Mouse (Mus musculus): ENCODE data around the gene Prox1.

DNA sequence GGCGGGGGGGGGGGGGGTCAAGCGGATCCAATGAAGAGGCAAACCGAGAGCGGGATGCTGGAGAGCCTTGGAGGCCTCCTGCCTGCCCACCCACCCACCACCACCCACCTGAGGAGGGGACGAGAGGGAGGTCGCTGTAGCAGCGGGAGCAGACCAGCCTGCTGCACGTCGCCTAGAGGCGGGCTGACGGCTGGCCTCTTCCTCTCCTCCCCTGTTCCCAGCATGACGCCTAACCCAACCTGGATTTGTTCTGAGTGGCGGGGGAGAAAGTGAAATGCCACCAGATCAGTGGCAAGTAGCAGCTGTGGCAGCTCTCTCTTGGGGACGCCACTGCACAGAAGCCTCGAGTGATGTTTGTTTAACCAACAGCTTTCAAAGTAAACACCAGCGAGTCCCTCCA lies 3.1 kb upstream of the Prox1 start:
- TF ChIP-seq CTCF (IDR thresholded peaks at IDR 0.05; ENCODE audit: low read depth, low read length): no peak
- no peak for TF ChIP-seq POLR2A (IDR thresholded peaks at IDR 0.05; ENCODE audit: extremely low read depth, insufficient read depth, low read length)

All from liver, adult 2 months (tissue).